Mouse (Mus musculus): ENCODE measurements at regions not wholly inside any gene's neighbourhood (a gene's known extent, or its start where the extent isn't known, plus 50 kb on each side); places are given as distances from the start of the nearest gene placed in this dataset.

DNA sequence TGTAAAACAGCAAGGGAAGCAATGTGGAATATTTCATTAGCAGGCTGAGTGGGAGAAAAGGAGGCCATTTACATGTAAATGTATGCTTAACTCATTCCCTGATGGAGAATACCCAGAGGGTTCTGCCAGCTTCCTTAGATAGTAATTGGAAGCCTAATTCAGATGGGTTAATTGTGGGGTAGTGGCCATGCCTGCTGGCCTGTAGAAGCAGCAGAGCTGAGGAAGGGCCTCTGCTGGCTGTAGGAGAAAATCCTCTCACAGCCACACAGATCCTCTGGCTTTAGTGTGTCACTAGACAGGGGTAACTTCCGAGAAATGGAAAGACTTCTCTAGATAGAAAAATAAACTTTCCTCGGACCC lies 1588.7 kb upstream of the Got2 start:
- DNase-seq (ENCODE audit: low read depth, low spot score), result no peak

GRCm38 (mm10) chr8:97476430-97477097 lies 1588.2 kb upstream of the Got2 start:
- no peak for DNase-seq (ENCODE audit: low read depth, low spot score)

DNA sequence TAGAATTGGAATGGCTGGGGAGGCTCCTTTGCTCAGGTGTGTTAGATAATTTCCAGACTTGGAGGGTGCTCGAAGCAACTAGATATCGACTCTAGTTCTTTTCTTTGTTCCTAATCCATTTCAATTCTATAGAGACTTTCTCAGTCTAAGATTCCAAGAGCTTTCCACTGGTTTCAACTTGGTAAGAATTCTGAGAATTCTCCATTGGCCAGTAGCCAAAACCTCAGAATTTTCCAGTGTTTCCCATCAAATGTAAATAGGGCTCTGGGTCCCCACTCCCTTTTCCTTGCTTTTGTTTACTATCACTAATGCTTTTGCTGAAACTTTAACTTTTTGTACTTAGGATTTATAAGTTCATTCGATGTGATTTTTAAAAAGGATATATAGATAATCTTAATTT lies 1585.0 kb upstream of the Got2 start:
- DNase-seq (ENCODE audit: low read depth, low spot score), result no peak

DNA sequence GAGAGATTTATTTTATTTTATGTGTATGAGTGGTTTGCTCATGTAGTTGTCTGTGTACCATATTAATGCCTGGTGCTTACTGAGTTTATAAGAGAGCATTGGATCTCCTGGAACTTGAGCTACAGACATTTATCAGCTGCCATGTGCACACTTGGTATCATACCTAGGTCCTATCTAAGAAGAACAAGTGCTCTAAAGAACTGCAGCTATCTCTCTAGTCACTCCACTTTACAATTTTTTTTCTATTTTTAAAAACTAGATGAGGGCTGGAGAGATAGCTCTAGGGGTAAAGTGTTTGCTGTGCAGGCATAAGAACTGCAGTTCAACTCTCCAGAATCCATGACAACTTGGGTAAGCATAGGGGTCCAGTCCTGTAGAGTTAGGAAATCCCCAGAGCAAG lies 1573.1 kb upstream of the Got2 start:
- no peak for DNase-seq (ENCODE audit: low read depth, low spot score)

GRCm38 (mm10) chr8:97447696-97448095 lies 1559.3 kb upstream of the Got2 start:
- DNase-seq (ENCODE audit: low read depth, low spot score), result no peak

- DNase-seq (ENCODE audit: low read depth, low spot score), result no peak
Observed at GRCm38 (mm10) chr8:97441483-97441882, 1553.1 kb upstream of the Got2 start.

DNA sequence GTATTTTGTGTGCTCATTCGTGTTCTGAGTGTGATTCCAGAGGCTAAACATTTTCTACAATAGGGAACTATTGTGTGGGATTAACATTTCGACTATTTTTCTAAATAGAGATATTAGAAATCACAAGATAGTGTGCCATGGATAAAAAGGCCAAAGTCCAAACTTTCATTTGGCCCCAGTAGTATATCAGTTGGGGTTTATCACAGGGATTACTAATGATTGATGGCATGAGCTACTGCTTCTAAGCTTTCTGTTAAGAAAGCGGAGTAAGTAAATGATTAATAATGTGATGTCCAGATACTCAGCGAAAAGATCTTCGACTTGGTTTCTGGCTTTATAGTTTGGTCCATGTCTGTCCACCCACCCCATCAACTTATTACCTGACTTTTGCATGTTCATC lies 1545.2 kb upstream of the Got2 start:
- DNase-seq (ENCODE audit: low read depth, low spot score), result no peak

- DNase-seq (ENCODE audit: low read depth, low spot score), result no peak
Observed at GRCm38 (mm10) chr8:97431467-97431866, 1543.1 kb upstream of the Got2 start.

- no peak for DNase-seq (ENCODE audit: low read depth, low spot score)
Observed at GRCm38 (mm10) chr8:97422331-97422730, 1534.0 kb upstream of the Got2 start.

GRCm38 (mm10) chr8:97414742-97415141 lies 1526.4 kb upstream of the Got2 start:
- no peak for DNase-seq (ENCODE audit: low read depth, low spot score)

GRCm38 (mm10) chr8:97403308-97403707 lies 1515.0 kb upstream of the Got2 start:
- peak; percentile 70 for DNase-seq (ENCODE audit: low read depth, low spot score)

DNA sequence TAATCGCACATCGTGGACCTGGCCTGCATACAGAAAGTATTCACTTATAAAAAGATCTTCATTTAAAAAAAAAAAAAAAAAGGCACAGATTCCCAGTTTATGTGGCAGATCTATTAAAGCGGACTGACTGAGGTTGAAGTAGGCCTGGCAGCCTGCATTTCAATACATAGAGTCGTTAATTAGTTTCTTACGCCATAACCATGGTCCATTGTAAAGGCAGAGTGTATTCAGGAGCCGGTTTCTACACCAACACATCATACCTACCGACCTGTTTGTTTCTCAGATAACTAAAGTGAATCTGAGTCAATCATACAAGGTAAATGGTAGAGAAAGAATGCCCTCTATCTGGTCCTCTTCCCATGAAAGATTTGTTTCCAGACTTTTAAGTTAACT lies 1509.0 kb upstream of the Got2 start:
- DNase-seq (ENCODE audit: low read depth, low spot score), result no peak

DNA sequence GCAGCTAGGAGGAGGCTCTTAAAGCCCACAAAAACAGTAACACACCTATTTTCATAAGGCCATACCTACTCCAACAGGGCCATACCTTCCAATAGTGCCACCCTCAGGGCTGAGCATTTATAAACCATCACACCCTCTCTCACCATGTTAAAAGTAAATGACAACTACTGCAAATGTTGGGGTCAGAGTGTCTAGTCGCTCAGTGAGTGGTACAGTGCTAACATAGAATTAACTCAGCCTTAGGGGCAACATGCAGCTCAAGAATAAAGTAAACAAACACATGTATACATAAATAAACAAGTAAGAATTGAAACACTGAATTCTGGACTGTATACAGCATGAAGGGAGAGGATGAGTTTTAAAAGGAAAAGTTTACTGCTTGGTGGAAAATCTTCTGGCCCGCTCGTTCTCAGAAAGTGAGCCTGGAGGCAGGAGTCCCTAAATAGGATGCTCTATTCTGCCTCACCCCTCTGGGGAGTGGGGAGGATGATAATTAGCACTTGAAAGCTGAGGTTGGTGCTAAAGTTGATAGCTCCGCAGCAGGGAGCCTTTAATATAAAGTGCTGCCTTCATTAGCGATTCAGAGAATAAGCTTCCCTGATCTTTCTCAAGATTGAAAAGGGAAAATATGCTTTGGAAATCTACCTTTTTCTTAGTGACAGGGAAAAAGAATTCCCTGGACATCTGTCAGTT lies 1508.4 kb upstream of the Got2 start:
- DNase-seq (ENCODE audit: low read depth, low spot score), result peak; percentile 49

GRCm38 (mm10) chr8:97389651-97390050 lies 1501.3 kb upstream of the Got2 start:
- peak; percentile 20 for DNase-seq (ENCODE audit: low read depth, low spot score)

- DNase-seq (ENCODE audit: low read depth, low spot score), result no peak
Observed at GRCm38 (mm10) chr8:97389149-97389548, 1500.8 kb upstream of the Got2 start.

DNA sequence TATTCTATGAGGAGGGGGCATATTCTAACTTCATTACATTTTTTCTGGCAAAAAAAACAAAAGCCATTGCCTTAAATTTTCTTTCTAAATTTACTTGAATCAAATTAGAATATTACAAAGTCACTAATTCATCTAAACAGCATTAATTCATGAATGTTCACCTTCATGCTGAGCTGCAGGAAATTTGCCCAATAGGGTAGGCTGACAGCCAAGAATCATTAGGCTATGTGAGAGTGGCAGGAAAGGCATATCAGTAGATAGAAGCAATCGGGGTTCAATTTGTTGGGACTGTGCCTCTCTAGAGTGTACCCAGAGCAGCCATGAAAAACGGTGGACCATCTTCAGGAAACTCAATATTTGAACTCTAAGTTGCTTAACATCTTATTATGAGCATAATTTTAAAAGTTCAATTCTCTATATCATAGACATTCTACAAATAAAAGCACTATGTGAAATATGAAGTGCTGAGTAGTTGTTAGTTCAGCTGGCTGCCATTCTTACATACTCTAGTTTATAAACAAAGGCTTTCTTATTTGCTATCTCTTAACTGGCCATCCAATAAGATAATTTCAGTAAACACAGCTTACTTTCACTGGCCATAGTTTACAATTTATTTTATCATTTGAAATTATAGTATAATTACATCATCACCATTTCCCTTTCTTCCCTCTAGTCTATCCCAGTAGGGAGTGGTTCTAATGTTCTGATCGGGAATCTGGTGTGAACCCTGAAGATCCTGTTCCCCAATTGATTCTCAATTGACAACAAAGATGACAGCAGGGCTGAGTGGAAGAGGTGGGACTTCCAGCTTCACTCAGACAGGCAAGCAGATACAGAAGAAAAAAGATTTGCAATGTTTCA lies 1486.8 kb upstream of the Got2 start:
- no peak for DNase-seq (ENCODE audit: low read depth, low spot score)

DNA sequence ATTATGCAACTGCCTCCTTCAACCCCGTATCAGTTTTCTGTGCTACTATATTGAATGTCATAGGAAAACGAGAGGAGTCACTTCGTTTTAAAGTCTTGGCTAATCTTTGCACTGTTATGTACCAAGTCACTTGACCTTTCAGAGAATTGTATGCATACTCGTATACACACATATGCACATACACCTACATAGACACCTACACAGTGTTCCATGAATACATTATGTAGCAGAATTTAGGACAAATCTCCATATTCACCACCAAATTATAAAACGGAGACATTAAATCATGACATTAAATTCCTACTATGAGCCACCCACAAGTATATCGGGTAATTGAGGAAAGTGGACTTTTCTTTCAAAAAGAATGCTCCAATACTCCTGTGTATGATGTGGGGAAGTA lies 1458.3 kb upstream of the Got2 start:
- no peak for DNase-seq (ENCODE audit: low read depth, low spot score)

- no peak for DNase-seq (ENCODE audit: low read depth, low spot score)
Observed at GRCm38 (mm10) chr8:97315497-97315896, 1427.2 kb upstream of the Got2 start.

GRCm38 (mm10) chr8:97308304-97308703 lies 1420.0 kb upstream of the Got2 start:
- DNase-seq (ENCODE audit: low read depth, low spot score), result peak; percentile 44

DNA sequence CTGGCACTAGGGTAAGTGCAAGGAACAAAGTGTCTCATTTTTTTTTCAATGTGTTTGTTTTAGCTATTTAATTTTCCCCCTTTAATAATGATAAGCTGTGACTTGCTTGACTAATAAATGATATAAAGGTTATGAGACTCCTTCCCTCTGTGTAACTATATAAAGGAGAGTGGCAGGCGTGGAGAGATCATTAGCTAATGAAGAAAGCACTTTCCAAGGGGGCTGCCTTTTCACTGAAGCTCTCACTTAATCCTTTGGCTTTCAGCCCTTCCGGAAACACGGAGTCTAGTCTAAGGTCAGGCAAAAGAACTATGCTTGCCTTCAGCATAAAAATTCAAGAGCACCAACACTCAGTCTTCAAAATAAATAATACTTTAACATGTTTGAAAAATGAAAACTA lies 1382.2 kb upstream of the Got2 start:
- no peak for DNase-seq (ENCODE audit: low read depth, low spot score)

DNA sequence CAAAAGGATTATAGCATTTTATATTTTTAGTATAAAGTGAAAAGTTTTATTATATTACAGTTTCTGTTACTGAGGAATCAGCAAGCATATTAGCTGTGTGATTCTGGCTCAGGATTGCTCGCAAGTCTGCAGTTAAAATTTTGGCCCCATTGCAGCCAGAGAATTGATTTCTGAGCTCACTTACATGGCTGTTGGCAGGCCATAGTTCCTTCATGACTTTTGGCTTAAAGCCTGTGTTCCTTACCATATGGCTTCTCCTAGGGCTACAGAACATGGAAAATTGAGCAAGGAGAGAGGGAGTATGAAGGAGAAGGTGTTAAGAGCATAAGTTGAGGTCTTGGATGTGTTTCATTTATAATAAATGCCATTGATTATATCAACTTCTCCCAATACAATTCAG lies 1372.6 kb upstream of the Got2 start:
- DNase-seq (ENCODE audit: low read depth, low spot score), result no peak

- no peak for DNase-seq (ENCODE audit: low read depth, low spot score)
Observed at GRCm38 (mm10) chr8:97254169-97254568, 1365.8 kb upstream of the Got2 start.

GRCm38 (mm10) chr8:97252232-97252631 lies 1363.9 kb upstream of the Got2 start:
- no peak for DNase-seq (ENCODE audit: low read depth, low spot score)
